Mouse (Mus musculus) G1E (cell line): Measurements from ENCODE around the gene Lrba.

Source experiments
- CTCF ChIP-seq: IDR thresholded peaks from 2 replicates; pipeline ENCODE4 v1.5.1; 2012; ENCODE audit warnings: low read depth, low read length, inconsistent platforms, mixed read lengths
- GATA1 ChIP-seq: IDR thresholded peaks from 2 replicates; pipeline ENCODE4 v1.6.1; 2012; ENCODE audit warnings: borderline replicate concordance, low read length, inconsistent platforms, mixed read lengths
- GATA2 ChIP-seq: IDR thresholded peaks from 2 replicates; pipeline ENCODE4 v1.6.1; 2012; ENCODE audit warnings: low read depth, low read length, inconsistent platforms, borderline replicate concordance
- POLR2AphosphoS5 ChIP-seq: IDR thresholded peaks from 2 replicates; pipeline ENCODE4 v1.6.1; 2012; ENCODE audit warnings: low read depth, low read length, inconsistent platforms; ENCODE audit not compliant: insufficient replicate concordance
- TAL1 ChIP-seq: conservative IDR thresholded peaks from 2 replicates; pipeline ENCODE4 v1.6.1; 2012; ENCODE audit warnings: low read depth, low read length, inconsistent platforms, mixed read lengths

DNA sequence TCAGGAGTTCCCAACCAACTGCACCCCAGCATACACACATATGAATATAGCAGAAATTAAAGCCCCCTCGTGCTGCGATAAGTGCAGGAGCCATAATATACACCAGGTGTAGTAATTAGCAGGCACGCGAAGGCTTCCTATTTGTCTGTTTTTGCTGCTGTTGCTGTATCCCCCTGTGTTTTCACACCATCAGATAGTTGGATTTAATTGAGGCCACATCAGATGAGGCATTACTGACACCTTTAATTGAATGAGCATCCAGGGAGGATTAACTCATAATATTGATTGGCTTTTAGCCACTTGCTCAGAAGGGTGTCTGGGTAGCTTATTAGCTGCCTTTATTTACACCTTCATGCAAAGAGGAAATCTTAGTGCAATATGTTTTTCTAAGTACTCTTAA lies 515.3 kb downstream of the Lrba start:
- TF ChIP-seq TAL1 (no peak), CTCF (no peak), POLR2AphosphoS5 (no peak), GATA1 (no peak), GATA2 (no peak)
